Mouse (Mus musculus) C2C12 (cell line): ENCODE data around the gene Castor2.

ENCODE experiments used
- CEBPB ChIP-seq: IDR thresholded peaks from one replicate; pipeline ENCODE4 v1.6.1; 2011; ENCODE audit warnings: low read depth, mild to moderate bottlenecking, control low read depth, moderate library complexity
- CTCF ChIP-seq: IDR thresholded peaks from one replicate; pipeline ENCODE4 v1.5.1; 2011; ENCODE audit not compliant: control insufficient read depth, insufficient read depth, insufficient read length
- MYOD1 ChIP-seq: IDR thresholded peaks from one replicate; pipeline ENCODE4 v1.6.1; 2011; ENCODE audit warnings: low read depth; ENCODE audit not compliant: control insufficient read depth, insufficient read length

- no peak for TF ChIP-seq CTCF
- TF ChIP-seq MYOD1 = no peak
- no peak for TF ChIP-seq CEBPB
Measured at GRCm38 (mm10) chr5:134148153-134148552, 48.6 kb downstream of the Castor2 start.
